Mouse (Mus musculus) cortical plate, adult 2 months (tissue): ENCODE measurements around the gene Cds2.

Experiments
- CTCF ChIP-seq: fragments of 200-500 bp; IDR thresholded peaks from 2 replicates; pipeline ENCODE4 v1.5.1; 2011; ENCODE audit warnings: mild to moderate bottlenecking, control low read depth, low read length; ENCODE audit not compliant: insufficient read depth; ENCODE audit errors: extremely low read depth
- POLR2A ChIP-seq: fragments of 200-500 bp; IDR thresholded peaks from 2 replicates; pipeline ENCODE4 v1.6.1; 2011; ENCODE audit warnings: mild to moderate bottlenecking, low read length, control low read depth; ENCODE audit not compliant: insufficient read depth; ENCODE audit errors: extremely low read depth

GRCm38 (mm10) chr2:132317178-132317577 is 54.2 kb downstream of the Cds2 start:
- TF ChIP-seq CTCF (no peak), POLR2A (no peak)
